Mouse (Mus musculus) heart, postnatal 0 days (tissue): Measurements from ENCODE around the gene St3gal3.

Source experiments
- CTCF ChIP-seq: IDR thresholded peaks from 2 replicates; pipeline ENCODE4 v1.5.1; 2016; ENCODE audit warnings: antibody characterized with exemption, control low read depth, low read depth
- EP300 ChIP-seq: IDR thresholded peaks from 2 replicates; pipeline ENCODE4 v1.6.1; 2016; ENCODE audit warnings: antibody characterized with exemption, low read depth

GRCm38 (mm10) chr4:118043331-118044002, 91.2 kb downstream of the St3gal3 start:
- no peak for TF ChIP-seq CTCF
- no peak for TF ChIP-seq EP300
